Mouse (Mus musculus) adrenal gland (tissue): Measurements from ENCODE around the gene Cuedc2.

Experiments used
- intact Hi-C: fragments of 180-260 bp; cut with DNase I; formaldehyde crosslinking; loops from one replicate; pipeline ENCODE4 v1.15.1; 2025
- long read RNA-seq, 2 experiments: library from polyadenylated mRNA; unstranded; transcript quantifications; one replicate each; pipeline ENCODE4 v2.0.0; 2020; ENCODE audit warnings: borderline replicate concordance in 1 of 2; ENCODE audit not compliant: insufficient replicate concordance in 1 of 2

Cuedc2 gene
- long read RNA-seq, experiment 1, transcript Cuedc2-201 (9 exons, 1,833 nt) = major isoform, 34 of 125 reads
- long read RNA-seq, experiment 1, transcript Cuedc2-203 (9 exons, 1,790 nt) = minor isoform, 15 of 125 reads
- long read RNA-seq, experiment 1, transcript Cuedc2-211 (9 exons, 999 nt) = minor isoform, 8 of 125 reads
- long read RNA-seq, experiment 1, partial matches to known transcripts = 10 of 125 reads
- long read RNA-seq, experiment 1, other reads (novel, unspliced or antisense) = 50 of 125 reads
- long read RNA-seq, experiment 2, transcript Cuedc2-211 (9 exons, 999 nt) = minor isoform, 15 of 148 reads
- long read RNA-seq, experiment 2, transcript Cuedc2-204 (9 exons, 1,050 nt) = minor isoform, 6 of 148 reads
- long read RNA-seq, experiment 2, transcript Cuedc2-201 (9 exons, 1,833 nt) = major isoform, 37 of 148 reads
- long read RNA-seq, experiment 2, transcript Cuedc2-203 (9 exons, 1,790 nt) = minor isoform, 13 of 148 reads
- long read RNA-seq, experiment 2, partial matches to known transcripts = 17 of 148 reads
- long read RNA-seq, experiment 2, other reads (novel, unspliced or antisense) = 54 of 148 reads

- intact Hi-C loops = no loop called here
These were observed at the start of gene Cuedc2 for GRCm38 (mm10) chr19:46338331-46338936. TSS of gene Cuedc2 (minus strand) at chr19:46338702.

- intact Hi-C loops = loop anchor here (5.0 kb wide), 1 partner anchor 35 kb away; no protein-coding TSS in a partner anchor
These were observed 43.8 kb upstream of the Cuedc2 start for GRCm38 (mm10) chr19:46382275-46382674.

DNA sequence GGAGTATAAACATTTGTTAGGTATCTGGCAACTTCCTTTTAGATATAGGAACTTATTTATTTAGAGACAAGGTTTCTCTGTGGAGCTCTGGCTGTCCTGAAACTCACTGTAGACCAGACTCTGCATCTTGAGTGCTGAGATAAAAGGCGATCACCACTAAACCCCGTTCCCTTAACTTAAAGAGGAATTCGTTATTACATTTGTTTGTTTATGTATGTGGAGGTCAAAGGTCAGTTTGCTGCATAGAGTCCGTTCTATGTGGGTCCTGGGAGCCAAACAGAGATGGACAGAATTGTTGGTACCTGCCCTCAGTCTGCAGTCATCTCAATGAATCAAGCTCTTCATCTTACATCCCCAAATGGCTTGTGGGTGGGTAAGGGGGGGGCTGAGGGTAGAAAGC, 37.4 kb upstream of the Cuedc2 start:
- intact Hi-C loops = no loop called here

DNA sequence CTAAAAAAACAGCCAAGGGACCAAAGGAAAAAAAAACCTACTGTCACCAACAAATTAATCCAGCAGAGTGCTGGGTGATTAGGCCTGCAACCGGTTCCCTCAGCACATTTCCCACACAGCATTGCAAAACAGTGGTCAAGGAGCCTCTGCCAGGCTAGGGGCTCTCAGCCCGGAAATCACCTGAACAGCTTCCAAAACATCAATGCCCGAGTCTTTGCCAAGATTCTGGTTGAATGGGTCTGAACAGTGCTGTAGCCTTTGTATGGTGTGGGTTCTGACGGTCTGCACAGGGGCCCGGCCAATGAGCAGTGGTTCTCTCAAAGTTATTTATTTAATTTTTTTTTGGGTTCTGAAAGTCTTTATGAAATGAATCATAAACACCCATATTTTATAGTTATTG, 37.0 kb upstream of the Cuedc2 start:
- intact Hi-C loops = no loop called here

GRCm38 (mm10) chr19:46374477-46375088, 36.1 kb upstream of the Cuedc2 start:
- intact Hi-C loops = no loop called here

- intact Hi-C loops = loop anchor here (1.0 to 5.0 kb wide), 2 partner anchors 37 to 65 kb away; partner anchors contain the start of gene Nfkb2
These were observed 30.7 kb upstream of the Cuedc2 start for GRCm38 (mm10) chr19:46369204-46369603.

GRCm38 (mm10) chr19:46367798-46368590, 29.5 kb upstream of the Cuedc2 start:
- intact Hi-C loops = loop anchor here (5.0 kb wide), 1 partner anchor 36 kb away; no protein-coding TSS in a partner anchor

GRCm38 (mm10) chr19:46363294-46364009, 24.9 kb upstream of the Cuedc2 start:
- intact Hi-C loops = no loop called here

DNA sequence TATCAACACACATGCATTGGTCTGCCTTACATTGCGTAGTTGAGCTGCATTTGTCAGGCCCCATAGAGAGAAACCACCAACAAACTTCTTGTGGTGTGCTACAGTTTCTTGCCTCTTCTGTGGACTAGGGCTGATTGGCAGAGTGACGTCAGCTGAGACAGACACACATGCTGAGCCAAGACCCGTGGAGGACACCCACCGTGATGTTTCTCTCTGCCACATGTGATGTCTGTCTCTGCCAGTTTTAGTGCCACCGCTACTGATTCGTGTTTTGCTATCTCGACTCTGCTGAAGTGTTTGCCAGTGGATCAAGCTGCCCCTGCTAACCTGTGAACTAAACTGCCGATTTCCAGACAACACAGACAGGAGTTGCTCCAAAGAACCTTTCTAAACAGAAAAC, 23.6 kb upstream of the Cuedc2 start:
- intact Hi-C loops = no loop called here

GRCm38 (mm10) chr19:46358381-46358780, 19.9 kb upstream of the Cuedc2 start:
- intact Hi-C loops = no loop called here

DNA sequence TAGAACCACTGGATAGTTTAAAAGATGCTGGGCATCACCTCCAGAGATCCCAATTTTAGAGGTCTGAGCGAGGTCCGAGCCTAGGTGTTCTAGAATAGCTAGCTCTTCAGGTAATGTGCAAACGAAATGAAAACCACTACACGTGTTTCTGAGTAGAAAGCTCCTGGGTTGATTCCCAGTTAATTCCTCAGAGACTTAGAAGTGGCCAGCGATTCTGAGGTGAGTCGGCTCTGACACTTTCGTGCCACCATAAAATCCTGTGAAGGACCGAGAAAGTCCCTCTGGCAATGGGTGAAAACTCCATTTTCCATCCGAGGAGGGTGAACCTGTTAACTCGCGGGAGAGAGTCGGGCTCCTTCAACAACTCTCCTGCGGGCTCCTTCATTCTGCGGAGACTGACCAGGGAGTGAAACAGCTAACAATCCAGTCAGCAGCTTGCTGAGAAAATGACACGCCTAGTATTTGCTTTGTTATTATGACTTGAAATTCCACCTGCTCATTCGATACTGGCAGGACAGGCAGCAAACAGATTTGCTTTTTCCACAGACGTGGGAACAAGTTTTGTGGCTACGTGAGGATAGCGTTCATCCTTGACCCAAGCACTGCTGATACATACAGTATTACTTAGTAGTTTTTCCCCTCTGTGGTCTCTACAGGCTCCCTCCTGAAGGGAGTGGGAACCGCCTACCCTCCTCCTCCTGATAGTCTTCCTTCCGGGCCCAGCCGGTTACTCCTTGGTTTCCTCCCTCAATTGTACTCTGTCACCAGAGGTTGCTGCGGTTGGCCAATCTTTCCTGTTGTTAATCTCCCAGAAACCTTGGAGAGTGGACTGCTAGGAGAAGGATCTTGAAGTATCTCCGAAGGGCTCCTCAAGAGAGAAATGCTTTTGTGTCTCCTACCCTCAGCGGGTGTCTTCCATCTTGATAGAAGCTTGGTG, 19.1 kb upstream of the Cuedc2 start:
- intact Hi-C loops = no loop called here

DNA sequence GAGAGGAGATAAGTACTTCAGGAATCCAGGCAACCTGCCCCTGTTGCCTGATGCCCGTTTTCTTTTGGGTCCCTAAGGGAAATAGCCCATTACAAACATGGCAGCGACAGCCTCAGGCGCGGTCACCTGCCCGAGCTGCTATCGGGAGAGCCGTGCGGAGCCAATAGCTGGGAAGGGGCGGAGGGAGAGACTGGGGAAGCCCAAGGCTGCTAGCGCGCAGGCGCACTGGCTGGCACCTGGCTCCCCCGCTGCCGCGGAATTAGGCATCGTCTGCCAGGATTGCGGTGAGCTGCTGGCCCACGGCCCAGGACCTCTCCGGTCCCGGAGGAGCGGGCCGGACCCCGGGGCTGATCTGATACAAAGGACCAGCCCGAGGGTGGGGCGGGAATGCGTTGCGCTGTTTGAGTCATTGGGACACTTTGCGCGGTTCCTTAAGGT, 18.2 kb upstream of the Cuedc2 start:
- intact Hi-C loops = no loop called here

- intact Hi-C loops = no loop called here
These were observed 11.8 kb upstream of the Cuedc2 start, which contains the start of gene 2310034G01Rik for GRCm38 (mm10) chr19:46350168-46350932. TSS of gene 2310034G01Rik (minus strand) at chr19:46350302.

DNA sequence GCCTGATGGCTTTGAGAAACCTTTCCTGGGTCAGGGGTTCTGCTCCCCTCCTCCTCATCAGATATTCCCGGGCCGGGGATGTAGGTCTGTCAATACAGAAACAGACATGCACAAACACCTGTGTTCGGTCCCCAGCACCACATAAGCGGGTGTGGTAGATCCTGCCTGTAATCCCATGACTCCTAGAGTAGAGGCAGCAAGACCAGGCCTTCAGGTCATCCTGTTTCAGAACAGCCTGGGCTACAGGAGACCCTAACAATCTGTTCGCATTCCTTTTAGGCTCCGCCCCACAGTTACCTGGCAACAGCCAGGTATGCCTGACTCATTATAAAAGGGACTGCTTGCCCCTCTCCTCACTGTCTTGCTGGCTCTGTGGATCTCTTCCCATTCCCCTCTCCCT, 11.0 kb upstream of the Cuedc2 start:
- intact Hi-C loops = loop anchor here (5.0 kb wide), 1 partner anchor 33 kb away; no protein-coding TSS in a partner anchor

DNA sequence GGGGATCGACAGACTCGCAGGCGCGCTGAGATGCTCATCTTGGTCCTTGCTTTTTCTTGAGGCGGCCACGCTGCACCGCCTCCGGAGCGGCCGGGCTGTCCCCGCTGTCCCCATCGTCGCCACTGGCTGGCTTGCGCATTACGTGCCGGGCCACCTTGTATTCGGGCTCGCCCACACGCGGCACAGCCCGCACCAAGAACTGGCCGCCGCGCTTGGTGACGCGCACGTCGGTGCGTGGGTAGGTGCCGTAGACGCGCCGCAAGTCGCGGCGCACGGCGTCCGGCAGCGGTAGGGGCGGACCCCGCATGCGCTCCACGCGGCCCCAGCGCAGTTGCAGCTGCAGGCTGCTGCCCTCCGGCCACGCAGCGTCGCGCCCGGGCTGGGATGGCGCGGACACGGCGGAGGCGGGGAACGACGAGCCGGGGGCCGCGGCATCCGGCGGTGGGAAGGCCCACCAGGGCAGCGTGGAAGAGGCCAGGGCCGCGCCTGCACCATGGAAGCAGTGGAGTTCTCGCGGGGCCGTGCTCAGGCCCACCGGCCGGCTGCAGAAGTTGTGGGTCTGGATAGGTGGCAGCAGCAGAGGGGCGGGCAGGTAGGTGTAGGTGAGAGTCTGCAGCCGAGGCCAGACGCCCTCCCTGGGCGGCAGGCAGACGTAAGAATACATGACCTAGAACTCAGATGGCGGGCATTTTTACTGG, 10.4 kb upstream of the Cuedc2 start:
- intact Hi-C loops = loop anchor here (5.0 kb wide), 1 partner anchor 33 kb away; no protein-coding TSS in a partner anchor

GRCm38 (mm10) chr19:46347936-46348668, 9.6 kb upstream of the Cuedc2 start:
- intact Hi-C loops = loop anchor here (5.0 kb wide), 1 partner anchor 34 kb away; no protein-coding TSS in a partner anchor

GRCm38 (mm10) chr19:46347146-46347545, 8.6 kb upstream of the Cuedc2 start:
- intact Hi-C loops = loop anchor here (5.0 kb wide), 1 partner anchor 35 kb away; no protein-coding TSS in a partner anchor
